Mouse (Mus musculus): ENCODE data around the gene Cyp2e1.
"Not testable (repeated sequence)": the region's sequence is repeated elsewhere in the genome, so short reads cannot be mapped to it uniquely, and the experiment has no call there.

Gene Cyp2e1

GRCm38 (mm10) chr7:140763447-140764020 lies at the start of gene Cyp2e1:
TSS of gene Cyp2e1 (plus strand) at chr7:140763739.
- no peak for DNase-seq

- DNase-seq: no peak
Measured at GRCm38 (mm10) chr7:140717155-140718055, 46.1 kb upstream of the Cyp2e1 start.

DNA sequence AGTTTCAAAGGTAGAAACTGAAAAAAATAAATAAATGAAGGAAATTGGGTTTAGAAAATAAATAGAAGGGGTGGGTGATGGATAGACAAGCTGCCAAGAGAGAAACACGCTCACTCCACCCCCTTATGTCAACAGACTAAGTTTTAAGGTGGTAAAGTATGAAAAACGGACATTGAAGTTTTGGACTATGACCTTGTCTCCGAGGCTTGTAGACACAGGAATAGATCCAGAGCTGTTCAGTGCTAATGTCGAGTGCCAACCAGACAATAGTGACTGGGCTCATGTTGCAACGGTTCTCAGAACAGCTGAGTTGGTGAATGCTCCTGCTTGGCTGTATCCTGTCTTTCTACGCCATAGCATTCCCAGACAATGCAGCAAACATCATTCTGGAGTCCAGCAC lies 42.4 kb upstream of the Cyp2e1 start:
- DNase-seq: no peak

GRCm38 (mm10) chr7:140725558-140725957 lies 38.0 kb upstream of the Cyp2e1 start:
- no peak for DNase-seq

DNA sequence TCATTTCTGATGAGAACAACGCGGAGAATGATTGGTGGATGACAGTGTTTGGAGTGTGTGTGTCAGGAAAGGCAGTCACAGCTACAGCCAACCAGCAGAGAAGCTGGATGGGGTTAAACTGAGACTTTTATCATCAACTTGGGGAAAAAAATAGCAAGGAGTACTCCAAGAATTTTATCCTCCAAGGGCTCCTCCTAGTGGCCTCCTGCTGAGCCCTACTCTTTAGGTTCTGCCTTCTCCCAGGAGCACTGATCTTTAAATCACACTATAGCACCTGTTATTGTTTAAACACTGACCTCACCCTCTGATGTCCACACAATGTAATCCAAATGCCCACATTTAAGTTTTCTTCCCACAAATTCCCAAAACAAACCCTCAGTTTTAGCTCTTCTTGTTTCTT lies 30.4 kb upstream of the Cyp2e1 start:
- DNase-seq: no peak

DNA sequence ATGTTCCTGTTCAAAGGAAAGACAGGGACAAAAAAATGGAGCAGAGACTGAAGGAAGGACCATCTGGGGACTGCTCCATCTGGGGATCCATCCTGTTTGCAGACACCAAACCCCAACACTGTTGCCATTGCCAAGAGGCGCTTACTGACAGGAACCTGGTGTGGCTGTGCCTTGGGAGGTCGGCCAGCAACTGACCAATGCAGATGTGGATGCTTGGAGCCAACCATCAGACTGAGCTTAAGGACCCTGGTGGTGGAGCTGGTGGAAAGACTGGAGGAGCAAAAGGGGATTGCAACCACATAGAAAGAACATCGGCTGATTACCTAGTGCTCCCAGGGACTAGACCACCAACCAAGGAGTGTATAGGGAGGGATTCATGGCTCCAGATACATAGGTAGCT lies 16.1 kb upstream of the Cyp2e1 start:
- no peak for DNase-seq

DNA sequence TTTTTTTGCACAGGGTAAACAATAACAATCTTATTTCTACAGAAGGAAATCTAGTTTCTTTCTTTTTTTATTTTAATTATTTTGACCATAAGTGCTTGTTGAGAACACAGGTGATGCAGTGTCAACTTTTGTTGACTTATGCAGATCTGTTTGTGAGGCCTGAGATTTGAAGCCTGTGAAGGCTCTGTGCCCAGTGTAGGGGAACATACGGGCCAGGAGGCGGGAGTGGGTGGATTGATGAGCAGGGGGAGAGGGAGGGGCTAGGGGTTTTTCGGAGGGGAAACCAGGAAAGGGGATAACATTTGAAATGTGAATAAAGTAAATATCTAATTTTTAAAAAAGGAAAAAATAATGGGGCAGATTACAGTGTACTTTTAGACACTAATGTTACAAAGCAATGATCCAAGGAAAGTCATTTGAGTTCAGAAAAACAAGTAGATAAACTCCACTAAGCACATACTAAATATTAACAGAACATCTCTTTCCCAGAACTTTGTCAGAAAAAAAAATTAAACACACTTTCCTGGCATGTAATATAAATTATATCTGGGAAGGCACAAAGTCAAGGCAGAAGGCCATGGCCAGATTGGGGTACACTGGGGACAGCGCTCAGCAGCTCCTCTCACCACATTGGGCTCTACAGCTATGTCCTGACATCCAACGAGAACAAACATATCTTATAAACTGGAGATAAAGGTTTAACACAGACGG lies 15.3 kb upstream of the Cyp2e1 start:
- DNase-seq: no peak

GRCm38 (mm10) chr7:140748827-140749160 lies 14.7 kb upstream of the Cyp2e1 start:
- DNase-seq: no peak

DNA sequence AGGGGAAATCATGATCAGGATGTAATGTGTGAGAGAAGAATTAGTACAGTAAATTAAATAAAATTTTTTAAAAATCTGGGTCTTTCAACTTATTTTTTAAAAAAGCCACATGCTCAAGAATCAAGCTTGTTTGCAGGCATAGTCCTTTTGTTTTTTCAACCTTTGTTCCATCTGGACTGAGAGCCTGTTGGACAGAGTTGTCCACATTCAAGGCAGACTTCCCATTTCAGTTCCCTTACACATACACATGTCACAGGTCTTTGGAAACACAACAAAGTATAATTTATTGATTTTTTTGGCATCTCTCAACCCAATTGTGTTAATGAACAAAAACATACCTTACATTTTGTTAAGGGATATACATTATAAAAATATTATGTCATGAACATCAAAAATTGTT lies 9.0 kb upstream of the Cyp2e1 start:
- DNase-seq: no peak

DNA sequence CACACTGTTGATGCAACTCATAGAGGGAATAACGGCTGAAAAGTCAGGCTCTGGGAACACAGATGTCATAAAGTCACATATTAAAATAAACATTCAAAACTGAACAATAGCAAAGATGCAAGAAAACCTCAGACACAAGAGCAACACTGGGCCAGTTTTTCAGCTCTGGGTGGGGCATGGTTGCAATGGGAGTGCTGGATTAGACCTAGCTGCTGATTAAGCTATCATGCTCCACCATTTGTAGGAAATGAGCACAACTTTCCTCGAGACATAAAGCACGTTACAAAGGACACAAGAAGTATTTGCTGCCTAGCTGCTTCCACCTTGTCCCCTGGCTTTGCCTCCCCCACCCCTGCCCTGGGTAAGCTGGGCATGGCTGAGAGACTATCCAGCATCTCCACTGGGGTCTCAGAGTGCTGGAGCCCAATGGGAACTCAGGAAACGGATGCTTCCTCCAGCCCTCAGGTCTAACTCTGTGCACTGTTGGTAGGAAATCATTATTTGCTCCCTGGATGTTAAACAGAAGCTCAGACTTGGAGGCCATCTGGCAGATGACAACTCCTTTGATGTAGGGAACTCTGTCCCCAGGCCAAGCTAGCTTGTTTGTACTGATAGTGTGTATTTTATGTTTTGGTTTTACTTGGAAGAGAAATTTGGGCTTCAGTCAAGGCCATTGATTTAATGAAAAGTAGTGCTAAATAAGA lies 7.2 kb upstream of the Cyp2e1 start:
- no peak for DNase-seq

- no peak for DNase-seq
Measured at GRCm38 (mm10) chr7:140760647-140761046, 2.9 kb upstream of the Cyp2e1 start.

DNA sequence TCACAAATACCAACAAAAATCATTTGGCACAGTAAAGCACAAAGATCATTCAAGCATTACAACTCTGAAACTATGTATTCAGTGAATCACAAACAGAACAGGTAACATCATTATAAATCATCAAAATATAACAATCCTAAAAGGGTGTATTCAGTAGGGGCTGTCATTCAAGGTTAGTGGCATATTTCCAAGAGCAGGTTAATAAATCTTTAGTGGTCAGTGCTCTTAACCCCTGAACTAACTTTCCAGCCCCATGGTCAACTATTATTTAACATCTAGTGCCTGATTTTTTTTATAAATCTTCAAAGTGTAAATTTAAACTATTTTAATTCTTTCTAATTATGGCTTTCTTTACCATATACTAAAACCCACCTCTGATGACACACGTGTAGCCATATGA lies 1.9 kb downstream of the Cyp2e1 start:
- DNase-seq: not testable (repeated sequence)

DNA sequence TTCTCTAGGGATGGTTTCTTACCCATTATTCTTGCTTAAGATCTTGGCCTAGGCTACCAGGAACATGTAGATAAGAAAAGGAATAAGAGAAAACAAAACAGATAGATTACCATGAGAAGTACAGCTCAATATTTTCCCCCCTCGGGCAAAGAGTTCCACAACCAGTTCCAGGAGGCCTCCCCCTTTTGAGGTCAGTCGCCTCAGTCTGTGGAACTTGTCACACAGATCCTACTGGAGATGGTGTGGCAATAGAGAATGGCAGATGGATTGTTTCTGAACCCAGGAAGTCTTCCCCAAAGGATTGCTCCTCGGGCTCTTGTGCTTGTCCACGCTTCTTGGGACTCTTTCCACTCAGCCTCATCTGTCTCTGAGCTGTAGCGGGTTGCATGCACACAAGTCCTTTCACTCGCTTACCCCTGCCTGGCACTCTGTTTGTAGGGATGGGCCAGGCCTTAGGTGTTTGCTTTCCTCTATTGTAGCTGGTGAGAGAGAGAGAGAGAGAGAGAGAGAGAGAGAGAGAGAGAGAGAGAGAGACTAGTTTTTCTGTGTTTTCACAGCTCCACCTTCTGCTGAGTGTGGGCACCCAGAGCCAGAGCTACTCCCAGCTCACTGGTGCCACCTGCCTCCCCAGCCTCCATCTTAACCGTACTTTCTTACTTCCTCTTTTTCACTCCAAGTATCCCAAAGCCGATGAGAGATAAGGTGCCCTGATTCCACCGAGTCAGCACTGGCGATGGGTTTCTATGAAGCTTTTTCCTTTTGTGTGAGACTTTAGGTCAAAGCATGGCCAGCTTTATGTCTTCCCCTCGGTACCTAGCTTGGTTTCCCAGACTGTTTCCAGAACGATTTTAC lies 2.6 kb downstream of the Cyp2e1 start:
- no peak for DNase-seq

DNA sequence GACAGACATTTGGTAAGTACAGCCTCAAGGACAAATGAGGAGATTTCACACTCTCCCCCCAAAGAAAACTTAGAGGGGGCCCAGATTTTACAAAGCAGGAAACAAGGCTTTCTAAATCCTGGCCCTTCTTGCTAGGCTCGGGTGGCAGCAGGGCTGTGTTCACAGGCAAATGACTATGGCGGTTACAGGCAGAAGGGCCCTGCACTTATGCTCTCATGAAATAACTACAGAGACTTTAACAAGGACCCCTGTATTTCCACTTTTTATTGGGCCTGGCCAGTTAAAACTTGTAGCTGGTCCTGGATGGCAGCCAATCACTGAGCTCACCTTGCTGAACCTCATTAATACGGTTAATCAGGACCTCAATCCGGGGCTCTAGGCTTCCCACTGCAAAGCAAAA lies 17.0 kb downstream of the Cyp2e1 start:
- no peak for DNase-seq

- DNase-seq: no peak
Measured at GRCm38 (mm10) chr7:140787406-140788052, 24.0 kb downstream of the Cyp2e1 start, which contains the start of gene Syce1. TSS of gene Syce1 (minus strand) at chr7:140787852.

GRCm38 (mm10) chr7:140788053-140788435 lies 24.5 kb downstream of the Cyp2e1 start:
- DNase-seq: no peak

DNA sequence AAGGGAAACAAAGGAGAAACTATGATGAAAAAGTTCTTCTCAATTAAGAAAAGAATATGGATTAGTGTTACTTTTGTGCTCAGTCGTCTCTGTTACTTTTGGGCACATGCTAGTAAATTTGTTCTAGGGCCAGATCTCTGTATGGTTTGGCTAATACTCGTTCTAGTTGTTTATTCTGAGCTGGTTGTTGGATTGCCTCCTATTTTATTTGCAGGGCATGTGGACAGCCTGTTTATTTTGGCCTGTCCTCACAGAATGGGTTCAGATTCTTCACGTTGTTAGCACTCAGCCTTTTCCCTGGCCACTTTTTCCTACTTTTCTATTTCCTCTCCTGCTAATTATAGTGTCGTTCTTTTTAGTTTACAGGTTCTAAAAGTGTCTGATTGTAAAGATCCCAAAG lies 30.0 kb downstream of the Cyp2e1 start:
- no peak for DNase-seq

GRCm38 (mm10) chr7:140797619-140798018 lies 34.1 kb downstream of the Cyp2e1 start:
- no peak for DNase-seq

GRCm38 (mm10) chr7:140798212-140798611 lies 34.7 kb downstream of the Cyp2e1 start:
- DNase-seq: no peak

- no peak for DNase-seq
Measured at GRCm38 (mm10) chr7:140802629-140803028, 39.1 kb downstream of the Cyp2e1 start.

- peak; percentile 50 for DNase-seq
Measured at GRCm38 (mm10) chr7:140805704-140806103, 42.2 kb downstream of the Cyp2e1 start.

DNA sequence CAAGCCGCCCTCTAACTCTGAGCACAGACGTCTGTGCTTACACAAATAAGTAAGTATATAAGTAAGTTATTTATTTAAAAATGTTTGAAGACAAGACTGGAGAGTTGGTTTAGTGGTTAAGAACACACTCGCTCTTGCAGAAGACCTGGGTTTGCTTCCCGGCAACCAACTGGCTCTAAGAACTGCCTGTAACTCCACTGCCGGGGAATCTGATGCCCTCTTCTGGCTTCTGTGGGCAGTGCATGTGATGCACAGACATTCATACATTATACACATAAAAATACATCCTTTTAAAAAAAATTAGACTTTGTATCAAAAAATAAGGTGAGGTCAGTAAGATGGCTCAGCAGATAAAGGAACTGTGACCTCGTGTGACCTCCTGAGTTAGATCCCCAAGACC lies 47.0 kb downstream of the Cyp2e1 start:
- no peak for DNase-seq
